Mouse (Mus musculus) MEL (cell line): ENCODE results near the gene Hmbs.

Experiments used
- CHD2 ChIP-seq: IDR thresholded peaks from 2 replicates; pipeline ENCODE4 v1.6.1; 2011; ENCODE audit warnings: low read length, improper control_type of control experiment
- EP300 ChIP-seq, 2 experiments: IDR thresholded peaks; 2 replicates each; pipeline ENCODE4 v1.6.1; 2011; ENCODE audit warnings: improper control_type of control experiment in 2 of 2, low read length in 2 of 2, low read depth in 1 of 2, mild to moderate bottlenecking in 1 of 2
- SIN3A ChIP-seq: IDR thresholded peaks from 2 replicates; pipeline ENCODE4 v1.6.1; 2012; ENCODE audit warnings: low read length, improper control_type of control experiment, inconsistent platforms
- SMC3 ChIP-seq: IDR thresholded peaks from 2 replicates; pipeline ENCODE4 v1.6.1; 2011; ENCODE audit warnings: low read depth, low read length, improper control_type of control experiment
- ZKSCAN1 ChIP-seq: IDR thresholded peaks from 2 replicates; pipeline ENCODE4 v1.6.1; 2012; ENCODE audit warnings: low read depth, mild to moderate bottlenecking, inconsistent platforms, low read length, improper control_type of control experiment, moderate library complexity
- ZMIZ1 ChIP-seq: IDR thresholded peaks from 2 replicates; pipeline ENCODE4 v1.6.1; 2012; ENCODE audit warnings: low read depth, mild to moderate bottlenecking, inconsistent platforms, low read length, improper control_type of control experiment, moderate library complexity

DNA sequence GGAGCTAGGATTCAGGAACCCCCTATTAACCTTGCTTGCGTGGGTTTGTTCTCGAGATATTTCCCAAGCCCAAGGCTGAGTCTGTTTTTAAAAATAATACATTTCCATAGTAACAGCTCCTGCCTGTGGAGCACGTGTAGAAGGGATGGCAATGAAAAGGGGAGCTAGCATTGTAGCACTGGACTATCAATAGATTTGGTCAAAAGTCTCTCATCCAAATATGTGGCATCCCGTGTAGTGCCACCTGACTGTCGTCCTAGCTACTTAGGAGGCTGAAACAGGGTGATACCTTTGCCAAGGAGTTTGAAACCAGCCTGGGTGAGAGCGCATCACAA lies 23.3 kb downstream of the Hmbs start:
- no peak for TF ChIP-seq ZKSCAN1
- no peak for TF ChIP-seq EP300 (IDR thresholded peaks at IDR 0.05; ENCODE audit: low read depth in 1 of 2, low read length in 2 of 2)
- TF ChIP-seq SIN3A: no peak
- TF ChIP-seq ZMIZ1: no peak
- no peak for TF ChIP-seq SMC3
- no peak for TF ChIP-seq CHD2
